Mouse (Mus musculus): Measurements from ENCODE around the gene Cct4.

- TF ChIP-seq CTCF (IDR thresholded peaks at IDR 0.05; ENCODE audit: borderline replicate concordance, extremely low read depth, insufficient read depth, insufficient read length) (no peak), POLR2A (IDR thresholded peaks at IDR 0.05; ENCODE audit: borderline replicate concordance, extremely low read depth, insufficient read depth, insufficient read length, poor library complexity, severe bottlenecking) (no peak)
These were observed 19.8 kb upstream of the Cct4 start for GRCm38 (mm10) chr11:22970546-22970945.

All from brain, embryonic 14.5 days (tissue).